Mouse (Mus musculus) thymus, adult 2 months (tissue): ENCODE measurements at regions not wholly inside any gene's neighbourhood (a gene's known extent, or its start where the extent isn't known, plus 50 kb on each side); places are given as distances from the start of the nearest gene placed in this dataset.

Source experiments
- DNase-seq: peaks from one replicate; pipeline ENCODE4 v3.0.0; 2021
- H3K27ac ChIP-seq: fragments of 200-500 bp; 2 replicates; pipeline ENCODE4 v1.5.1; 2012; ENCODE audit warnings: low read length, control low read depth; ENCODE audit not compliant: control insufficient read depth, insufficient read depth
- H3K27me3 ChIP-seq: fragments of 200-500 bp; 2 replicates; pipeline ENCODE4 v1.6.1; 2012; ENCODE audit warnings: mild to moderate bottlenecking, low read length, moderate library complexity, mixed read lengths; ENCODE audit not compliant: control insufficient read depth, insufficient read depth
- H3K36me3 ChIP-seq: fragments of 200-500 bp; 2 replicates; pipeline ENCODE4 v1.6.1; 2012; ENCODE audit warnings: mild to moderate bottlenecking, low read length, moderate library complexity; ENCODE audit not compliant: control insufficient read depth, insufficient read depth
- H3K4me1 ChIP-seq: fragments of 200-500 bp; replicated peaks from 2 replicates; pipeline ENCODE4 v1.6.1; 2012; ENCODE audit warnings: low read length; ENCODE audit not compliant: control insufficient read depth, insufficient read depth
- H3K4me3 ChIP-seq: fragments of 200-500 bp; 2 replicates; pipeline ENCODE4 v1.5.1; 2012; ENCODE audit warnings: mild to moderate bottlenecking, low read length, control low read depth, moderate library complexity; ENCODE audit not compliant: control insufficient read depth, insufficient read depth
- CTCF ChIP-seq: fragments of 200-500 bp; IDR thresholded peaks from 2 replicates; pipeline ENCODE4 v1.5.1; 2012; ENCODE audit warnings: mild to moderate bottlenecking, control low read depth, low read length, moderate library complexity, borderline replicate concordance; ENCODE audit not compliant: control insufficient read depth, poor library complexity, insufficient read depth; ENCODE audit errors: extremely low read depth
- POLR2A ChIP-seq: fragments of 200-500 bp; IDR thresholded peaks from 2 replicates; pipeline ENCODE4 v1.6.1; 2012; ENCODE audit warnings: mild to moderate bottlenecking, low read length, control low read depth, moderate library complexity; ENCODE audit not compliant: control insufficient read depth, poor library complexity, insufficient read depth; ENCODE audit errors: extremely low read depth
- WGBS: fragments of 180-500 bp; shearing (Covaris S2); methylation state at CpG from one replicate; pipeline ENCODE4 v1.1.7; 2018; 5-methylcytosine and 5-hydroxymethylcytosine counted together

GRCm38 (mm10) chr17:68057264-68057663 is 53.3 kb upstream of the Arhgap28 start:
- Histone ChIP-seq H3K4me1 (no peaks in the 10 kb centered on the region), H3K36me3 (no peaks in the 10 kb centered on the region), H3K27ac (no peak overlapping the region), H3K27me3 (no peaks in the 10 kb centered on the region), H3K4me3 (no peak overlapping the region)
- WGBS = 93% methylated on average over 3 of the region's 3 CpGs
- no peak for TF ChIP-seq POLR2A
- no peak for TF ChIP-seq CTCF
- DNase-seq = no peak

GRCm38 (mm10) chr17:68060455-68060854 is 56.5 kb upstream of the Arhgap28 start:
- TF ChIP-seq POLR2A (no peak), CTCF (no peak)
- WGBS = 94% methylated on average over 3 of the region's 3 CpGs
- H3K27me3 ChIP-seq = no peaks in the 10 kb centered on the region

GRCm38 (mm10) chr17:68065751-68066150 is 61.8 kb upstream of the Arhgap28 start:
- Histone ChIP-seq H3K36me3 (no peaks in the 10 kb centered on the region), H3K27ac (no peak overlapping the region), H3K4me3 (no peak overlapping the region), H3K4me1 (no peaks in the 10 kb centered on the region), H3K27me3 (no peaks in the 10 kb centered on the region)
- DNase-seq = no peak
- 96% methylated on average over 9 of the region's 9 CpGs for WGBS
- TF ChIP-seq POLR2A (no peak), CTCF (no peak)

More at GRCm38 (mm10) chr17:68060455-68060854, 56.5 kb upstream of the Arhgap28 start:
- no peaks in the 10 kb centered on the region for H3K4me1 ChIP-seq
- H3K27ac ChIP-seq = no peak overlapping the region
- no peaks in the 10 kb centered on the region for H3K36me3 ChIP-seq
- DNase-seq = no peak
- no peak overlapping the region for H3K4me3 ChIP-seq

GRCm38 (mm10) chr17:68066204-68066603 is 62.3 kb upstream of the Arhgap28 start:
- Histone ChIP-seq H3K27me3 (no peaks in the 10 kb centered on the region), H3K36me3 (no peaks in the 10 kb centered on the region), H3K27ac (no peak overlapping the region), H3K4me3 (no peak overlapping the region), H3K4me1 (no peaks in the 10 kb centered on the region)
- WGBS = 79% methylated on average over 2 of the region's 2 CpGs
- no peak for DNase-seq
- no peak for TF ChIP-seq POLR2A

GRCm38 (mm10) chr17:68069008-68069407 is 65.1 kb upstream of the Arhgap28 start:
- TF ChIP-seq CTCF (no peak), POLR2A (no peak)
- H3K4me3 ChIP-seq = no peak overlapping the region
- WGBS = 88% methylated on average over 7 of the region's 7 CpGs
- no peaks in the 10 kb centered on the region for H3K36me3 ChIP-seq
- H3K27me3 ChIP-seq = no peaks in the 10 kb centered on the region
- DNase-seq = no peak
- H3K27ac ChIP-seq = no peak overlapping the region
- H3K4me1 ChIP-seq = no peaks in the 10 kb centered on the region

GRCm38 (mm10) chr17:68069484-68069883 is 65.6 kb upstream of the Arhgap28 start:
- Histone ChIP-seq H3K27ac (no peak overlapping the region), H3K36me3 (no peaks in the 10 kb centered on the region), H3K4me3 (no peak overlapping the region), H3K27me3 (no peaks in the 10 kb centered on the region), H3K4me1 (no peaks in the 10 kb centered on the region)
- DNase-seq = no peak
- 92% methylated on average over 5 of the region's 5 CpGs for WGBS
- no peak for TF ChIP-seq POLR2A
- no peak for TF ChIP-seq CTCF

- Histone ChIP-seq H3K27ac (no peak overlapping the region), H3K4me1 (no peaks in the 10 kb centered on the region), H3K4me3 (no peak overlapping the region), H3K27me3 (no peaks in the 10 kb centered on the region), H3K36me3 (no peaks in the 10 kb centered on the region)
- TF ChIP-seq CTCF (no peak), POLR2A (no peak)
- 61% methylated on average over 4 of the region's 4 CpGs for WGBS
- no peak for DNase-seq
Measured at GRCm38 (mm10) chr17:68071472-68071871, 67.6 kb upstream of the Arhgap28 start.
